Mouse (Mus musculus) testis, adult 2 months (tissue): ENCODE measurements around the gene Rnf217.

Experiments used
- CTCF ChIP-seq: fragments of 200-500 bp; IDR thresholded peaks from 2 replicates; pipeline ENCODE4 v1.5.1; 2012; ENCODE audit warnings: low read depth, mild to moderate bottlenecking, inconsistent platforms, low read length, moderate library complexity; ENCODE audit not compliant: control insufficient read depth, insufficient read depth, insufficient replicate concordance
- POLR2A ChIP-seq: fragments of 200-500 bp; IDR thresholded peaks from 2 replicates; pipeline ENCODE4 v1.6.1; 2012; ENCODE audit warnings: low read depth, mild to moderate bottlenecking, inconsistent platforms, low read length, moderate library complexity; ENCODE audit not compliant: control insufficient read depth

DNA sequence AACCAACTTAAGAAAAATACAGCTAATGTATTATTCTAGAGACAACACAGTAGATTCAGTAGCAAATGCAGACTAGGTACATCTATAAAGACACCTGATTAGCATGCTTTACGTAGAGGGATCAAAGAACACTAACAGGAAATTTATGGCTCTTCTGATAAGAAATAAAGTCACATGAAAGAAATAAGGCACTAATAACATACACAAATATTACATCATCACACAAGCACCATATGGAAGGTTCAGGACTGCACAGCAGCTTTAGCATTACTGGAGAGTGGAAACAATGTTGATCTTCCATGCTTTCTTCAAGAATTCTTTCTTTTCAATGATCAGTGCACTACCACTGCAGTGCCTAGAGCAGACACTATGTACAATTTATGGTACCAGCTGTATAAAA, 114.7 kb downstream of the Rnf217 start:
- no peak for TF ChIP-seq CTCF
- TF ChIP-seq POLR2A = no peak
